Mouse (Mus musculus) brain, embryonic 14.5 days (tissue): Measurements from ENCODE around the gene Mfap4.

ENCODE experiments used
- CTCF ChIP-seq: fragments of 200-500 bp; IDR thresholded peaks from 2 replicates; pipeline ENCODE4 v1.5.1; 2012; ENCODE audit warnings: inconsistent platforms, mild to moderate bottlenecking, moderate library complexity, borderline replicate concordance; ENCODE audit not compliant: insufficient read depth, insufficient read length; ENCODE audit errors: extremely low read depth
- POLR2A ChIP-seq: fragments of 200-500 bp; IDR thresholded peaks from 2 replicates; pipeline ENCODE4 v1.6.1; 2012; ENCODE audit warnings: mild to moderate bottlenecking, inconsistent platforms, borderline replicate concordance; ENCODE audit not compliant: poor library complexity, insufficient read depth, insufficient read length, severe bottlenecking; ENCODE audit errors: extremely low read depth

GRCm38 (mm10) chr11:61473630-61474029, 11.6 kb upstream of the Mfap4 start:
- no peak for TF ChIP-seq CTCF
- no peak for TF ChIP-seq POLR2A
